Mouse (Mus musculus) embryonic facial prominence, embryonic 14.5 days (tissue): Measurements from ENCODE around the gene Skint10. TPM values are rescaled to one million over a fixed set of nuclear protein-coding genes. Genes with fewer than 3 reads are reported as not detected.

Experiments
- ATAC-seq: fragments of 200-750 bp; cut with Nextera tagmentation; 2 replicates; pipeline ENCODE4 v1.8.0; 2017; ENCODE audit warnings: low read depth, moderate number of reproducible peaks, moderate TSS enrichment
- DNase-seq: peaks from one replicate; pipeline ENCODE4 v3.0.0-alpha.2; 2015; ENCODE audit warnings: low spot score
- H3K27ac ChIP-seq: fragments of 300-500 bp; sonication (generic); replicated peaks from 2 replicates; pipeline ENCODE4 v1.5.1; 2014; ENCODE audit warnings: low read depth, mild to moderate bottlenecking, low read length, moderate library complexity
- H3K27me3 ChIP-seq: fragments of 300-500 bp; sonication (generic); replicated peaks from 2 replicates; pipeline ENCODE4 v1.6.1; 2014; ENCODE audit warnings: low read length; ENCODE audit not compliant: control insufficient read depth, insufficient read depth
- H3K36me3 ChIP-seq: fragments of 300-500 bp; sonication (generic); 2 replicates; pipeline ENCODE4 v1.6.1; 2014; ENCODE audit warnings: low read length, mixed read lengths; ENCODE audit not compliant: control insufficient read depth, insufficient read depth
- H3K4me1 ChIP-seq: fragments of 300-500 bp; sonication (generic); 2 replicates; pipeline ENCODE4 v1.6.1; 2014; ENCODE audit warnings: antibody characterized with exemption, low read length; ENCODE audit not compliant: control insufficient read depth, insufficient read depth
- H3K4me2 ChIP-seq: fragments of 300-500 bp; sonication (generic); 2 replicates; pipeline ENCODE4 v1.6.1; 2014; ENCODE audit warnings: low read depth, mild to moderate bottlenecking, low read length, moderate library complexity, mixed read lengths
- H3K4me3 ChIP-seq: fragments of 300-500 bp; sonication (generic); 2 replicates; pipeline ENCODE4 v1.5.1; 2014; ENCODE audit warnings: low read depth, mild to moderate bottlenecking, low read length
- H3K9ac ChIP-seq: fragments of 300-500 bp; sonication (generic); 2 replicates; pipeline ENCODE4 v1.6.1; 2014; ENCODE audit warnings: low read depth, mild to moderate bottlenecking, low read length, moderate library complexity, mixed read lengths
- H3K9me3 ChIP-seq: fragments of 300-500 bp; sonication (generic); 2 replicates; pipeline ENCODE4 v1.6.1; 2016; ENCODE audit warnings: low read length; ENCODE audit not compliant: control insufficient read depth
- WGBS: fragments of 180-500 bp; shearing (Covaris S2); extraction: QIAGEN DNeasy Blood & Tissue Kit; methylation state at CpG from one replicate; pipeline ENCODE4 v1.1.7; 2014; 5-methylcytosine and 5-hydroxymethylcytosine counted together
- polyA plus RNA-seq: library from polyadenylated mRNA; unstranded; fragments of >200 nt; fragmentation: Nextera tagmentation; extraction: Ambion mirVana; gene quantifications from 2 replicates; pipeline ENCODE4 v1.2.1, GENCODE M21; 2014

Skint10 gene
- not detected in 2 replicates for polyA plus RNA-seq

- no peak within 1 kb of the TSS for H3K4me2 ChIP-seq
- DNase-seq = no peak
- no peak within 1 kb of the TSS for H3K27ac ChIP-seq
- H3K4me3 ChIP-seq = no peak within 1 kb of the TSS
- H3K4me1 ChIP-seq = no peaks in the 10 kb centered on the region
- H3K36me3 ChIP-seq = no peaks in the 10 kb centered on the region
- 0 out of 2 replicates have a peak, but pooled peaks cover 9% of the 10 kb centered on the region for H3K9me3 ChIP-seq
- H3K27me3 ChIP-seq = no peaks in the 10 kb centered on the region
- ATAC-seq = no peak
- WGBS = 76% methylated on average over 1 of the region's 1 CpGs
- no peak within 1 kb of the TSS for H3K9ac ChIP-seq
Measured at GRCm38 (mm10) chr4:112774766-112775165, at the start of gene Skint10. Skint10 (minus strand) TSS chr4:112774866.

DNA sequence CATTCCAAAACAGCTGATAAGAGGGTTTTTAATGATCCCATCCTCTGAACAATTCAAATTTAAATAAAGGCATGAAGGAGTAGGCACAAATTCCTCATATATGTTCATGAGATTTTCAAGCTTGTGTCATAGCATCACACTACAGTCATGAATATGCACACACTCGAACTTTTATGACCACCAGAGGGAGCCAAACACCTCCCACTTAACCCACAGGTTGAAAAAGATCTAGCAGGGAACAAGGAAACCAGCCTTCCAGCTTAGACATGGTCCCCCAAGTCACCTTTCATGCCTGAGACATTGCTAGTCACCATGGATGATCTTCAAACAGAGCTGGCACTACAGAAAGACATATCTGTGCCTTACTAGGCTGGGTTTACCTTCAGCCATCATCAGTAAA lies 16.0 kb upstream of the Skint10 start:
- ATAC-seq (no peak), DNase-seq (no peak)
- Histone ChIP-seq H3K27ac (no peak overlapping the region), H3K4me3 (no peak overlapping the region), H3K4me2 (no peak overlapping the region), H3K4me1 (no peaks in the 10 kb centered on the region), H3K9me3 (peaks cover 19% of the 10 kb centered on the region), H3K27me3 (no peaks in the 10 kb centered on the region), H3K36me3 (no peaks in the 10 kb centered on the region), H3K9ac (no peak overlapping the region)
- 0% methylated on average over 1 of the region's 1 CpGs for WGBS

Other genes starting within 250 kb of the Skint10 start
- not detected in 2 replicates for gene Skint2, start 217.7 kb downstream of the Skint10 start, polyA plus RNA-seq